Mouse (Mus musculus): ENCODE results near the gene Pou2f1.
"Not testable (repeated sequence)": the region's sequence is repeated elsewhere in the genome, so short reads cannot be mapped to it uniquely, and the experiment has no call there.

The Pou2f1 gene

GRCm38 (mm10) chr1:166001904-166002489 lies 481 bp downstream of the Pou2f1 start:
- DNase-seq, result peak; percentile 52

DNA sequence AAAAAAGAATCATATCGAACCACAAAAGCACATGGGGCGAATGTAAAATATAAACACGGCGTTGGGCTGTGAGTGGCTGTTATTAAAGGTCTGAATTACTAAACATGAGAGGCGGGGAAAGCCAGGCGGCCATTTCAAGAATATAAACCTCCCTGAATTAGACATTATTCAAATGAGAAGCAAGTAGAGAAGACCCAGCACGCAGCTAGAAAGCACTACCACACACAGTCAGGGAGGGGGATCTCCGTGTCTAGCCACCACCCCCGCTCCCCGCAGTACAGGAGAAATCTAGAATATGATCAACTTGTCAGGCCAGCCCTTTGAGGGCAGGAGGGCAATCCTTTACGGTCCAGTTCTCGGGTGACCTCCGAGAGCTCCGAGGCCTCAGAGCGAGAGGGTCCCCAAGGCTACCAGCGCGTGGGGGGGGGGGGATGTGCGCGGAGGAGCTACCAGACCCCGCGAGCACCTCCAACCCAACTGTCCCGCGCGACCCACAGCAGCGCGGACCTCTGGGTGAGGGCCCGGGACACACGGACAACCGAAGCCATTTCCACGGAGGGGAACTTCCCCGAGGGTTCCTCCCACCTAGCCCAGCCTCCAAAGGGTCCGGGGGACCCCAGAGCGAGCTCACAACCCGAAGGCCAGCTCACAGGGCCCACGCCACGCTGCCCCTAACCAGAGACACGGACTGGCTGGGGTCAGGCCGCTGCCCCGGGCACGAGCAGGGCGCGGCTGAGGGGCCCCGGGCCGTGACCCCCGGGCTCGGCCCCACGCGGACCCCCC lies 1.2 kb downstream of the Pou2f1 start:
- DNase-seq, result peak; percentile 29

GRCm38 (mm10) chr1:166000601-166001120 lies 1.8 kb downstream of the Pou2f1 start:
- no peak for DNase-seq

GRCm38 (mm10) chr1:165999709-166000108 lies 2.8 kb downstream of the Pou2f1 start:
- no peak for DNase-seq

GRCm38 (mm10) chr1:165995661-165996055 lies 6.8 kb downstream of the Pou2f1 start:
- no peak for DNase-seq

DNA sequence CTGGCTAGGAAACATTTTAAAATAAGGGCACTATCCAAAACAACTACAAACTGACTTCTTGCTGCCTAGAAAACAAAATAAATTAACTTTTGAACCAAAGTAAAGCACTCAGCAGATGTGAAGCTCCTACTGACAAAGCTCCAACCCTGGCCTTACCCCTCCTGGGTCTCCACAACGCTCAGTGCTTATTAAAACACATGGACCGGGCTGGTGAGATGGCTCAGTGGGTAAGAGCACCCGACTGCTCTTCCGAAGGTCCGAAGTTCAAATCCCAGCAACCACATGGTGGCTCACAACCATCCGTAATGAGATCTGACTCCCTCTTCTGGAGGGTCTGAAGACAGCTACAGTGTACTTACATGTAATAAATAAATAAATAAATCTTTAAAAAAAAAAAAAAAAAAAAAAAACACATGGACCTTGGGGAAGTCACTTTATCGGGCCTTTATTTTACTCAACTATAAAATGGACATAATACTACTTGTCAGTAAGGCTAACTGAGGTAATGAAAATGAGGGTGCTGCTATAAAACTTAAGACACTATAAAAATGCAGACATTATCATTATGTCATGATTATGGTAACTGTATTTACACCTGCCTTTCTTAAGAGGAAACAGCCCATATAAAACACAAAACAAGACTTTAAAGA lies 7.3 kb downstream of the Pou2f1 start:
- not testable (repeated sequence) for DNase-seq

DNA sequence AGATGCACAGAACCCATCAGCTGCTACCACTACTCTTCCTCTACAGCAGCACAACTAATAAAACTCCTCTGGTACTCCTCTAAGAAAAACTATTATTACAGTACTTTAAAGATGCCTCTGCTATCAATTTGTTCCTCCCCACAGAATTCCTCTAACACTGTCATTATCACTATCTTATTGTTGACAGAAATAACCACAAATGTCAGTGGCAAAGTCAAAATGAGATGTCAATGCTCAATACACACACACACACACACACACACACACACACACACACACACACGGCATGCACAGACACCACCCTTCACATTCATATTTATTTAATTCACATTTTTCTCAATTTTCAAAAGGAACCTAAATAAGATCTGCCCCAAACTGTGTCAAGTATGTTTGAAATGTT lies 8.2 kb downstream of the Pou2f1 start:
- no peak for DNase-seq

GRCm38 (mm10) chr1:165993270-165994156 lies 9.0 kb downstream of the Pou2f1 start:
- DNase-seq, result no peak

DNA sequence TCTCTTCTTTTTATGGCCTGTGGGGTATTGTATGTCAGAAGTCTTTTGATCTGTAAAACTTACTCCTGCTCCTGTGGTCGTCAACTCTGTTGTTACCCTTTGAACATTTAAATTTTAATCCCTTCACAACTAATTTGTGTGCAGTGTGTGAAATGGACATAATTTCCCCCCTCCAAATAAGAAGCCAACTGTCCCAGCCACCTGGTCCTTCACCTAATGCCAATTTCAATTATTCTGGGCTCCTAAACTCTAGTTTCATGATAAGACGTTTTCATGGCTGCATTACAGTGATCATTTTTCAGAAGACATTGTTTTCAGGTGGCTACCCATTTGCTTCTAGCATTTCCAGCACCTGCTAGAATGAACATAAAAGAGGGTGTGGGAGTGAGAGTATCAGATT lies 13.9 kb downstream of the Pou2f1 start:
- no peak for DNase-seq

DNA sequence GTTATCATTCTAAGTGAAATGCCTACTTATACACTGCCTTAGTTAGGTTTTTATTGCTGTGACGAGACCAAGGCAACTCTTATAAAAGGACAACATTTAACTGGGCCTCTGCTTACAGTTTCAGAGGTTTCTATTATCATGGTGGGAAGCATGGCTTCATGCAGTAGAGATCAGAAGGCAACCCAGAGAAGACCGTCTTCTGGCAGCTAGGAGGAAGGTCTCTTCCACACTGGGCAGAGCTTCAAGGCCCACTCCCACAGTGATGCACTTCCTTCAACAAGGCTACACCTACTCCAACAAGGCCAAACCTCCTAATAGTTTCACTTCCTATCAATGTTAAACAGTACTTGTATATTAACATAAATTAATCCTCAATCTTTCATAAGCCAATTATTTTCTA lies 14.4 kb downstream of the Pou2f1 start:
- no peak for DNase-seq

DNA sequence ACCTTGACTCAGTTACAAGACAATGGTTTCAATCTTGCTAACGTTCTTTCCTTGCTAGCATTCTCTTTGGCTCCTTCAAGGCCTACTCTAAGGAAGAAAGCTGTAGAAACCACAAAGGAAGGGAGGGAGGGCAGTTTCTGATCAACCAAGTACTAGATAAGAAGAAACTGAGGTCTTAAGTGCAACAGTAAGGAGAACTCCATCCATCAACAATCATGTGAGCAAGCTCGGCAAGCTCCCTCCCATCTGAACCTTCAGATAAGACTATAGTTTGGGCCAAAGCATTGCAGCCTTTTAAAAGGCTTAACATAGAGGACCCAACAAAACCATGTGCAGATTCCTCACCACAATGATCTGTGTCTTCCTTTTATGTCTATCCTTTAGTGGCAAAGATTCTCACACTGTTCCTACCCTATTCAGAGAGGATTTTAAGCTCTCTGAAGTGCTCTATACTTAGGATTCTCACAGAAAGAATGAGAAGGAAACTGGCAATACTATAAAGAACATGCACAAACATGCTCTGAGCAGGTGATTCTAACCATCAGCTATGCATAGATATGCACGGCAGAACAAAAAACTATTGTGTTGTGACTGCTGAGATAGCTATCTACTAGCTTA lies 16.6 kb downstream of the Pou2f1 start:
- no peak for DNase-seq

- no peak for DNase-seq
These were observed 17.3 kb downstream of the Pou2f1 start for GRCm38 (mm10) chr1:165985186-165985585.

- no peak for DNase-seq
These were observed 25.6 kb downstream of the Pou2f1 start for GRCm38 (mm10) chr1:165976672-165977448.

- no peak for DNase-seq
These were observed 33.3 kb downstream of the Pou2f1 start for GRCm38 (mm10) chr1:165969001-165969690.

- peak; percentile 40 for DNase-seq
These were observed 35.3 kb downstream of the Pou2f1 start for GRCm38 (mm10) chr1:165967027-165967654.

GRCm38 (mm10) chr1:165966156-165966914 lies 36.1 kb downstream of the Pou2f1 start:
- DNase-seq, result no peak

DNA sequence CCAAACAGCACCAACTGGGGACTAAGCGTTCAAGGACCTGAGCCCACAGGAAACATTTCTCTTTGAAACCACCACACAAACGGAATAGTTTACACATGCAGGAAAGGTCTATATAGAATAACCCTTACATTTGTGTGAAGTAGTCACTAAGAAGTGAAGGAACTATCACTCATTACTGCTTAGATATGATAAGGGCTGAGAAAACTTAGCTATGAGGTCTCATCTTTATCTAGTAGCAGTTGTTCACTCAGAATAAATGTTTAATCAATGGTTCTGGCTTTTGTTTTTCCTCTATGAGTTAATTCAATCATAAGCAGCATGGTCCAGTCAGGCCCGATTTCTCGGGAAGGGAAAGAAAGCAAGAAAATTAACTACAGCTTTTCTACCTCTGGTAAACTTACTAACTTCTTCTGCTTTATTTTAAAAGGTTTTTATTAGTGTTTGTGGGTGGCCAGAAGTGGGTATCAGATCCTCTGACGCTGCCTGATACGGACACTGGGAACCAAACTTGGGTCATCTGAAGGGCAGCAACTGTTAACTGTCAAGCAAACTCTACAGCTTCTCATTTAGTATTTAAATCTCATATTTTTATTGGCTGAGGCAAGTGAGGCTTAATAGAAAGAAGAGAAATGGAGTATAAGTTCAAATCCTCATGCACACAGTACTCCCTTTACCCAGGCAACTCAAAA lies 40.7 kb downstream of the Pou2f1 start:
- no peak for DNase-seq

DNA sequence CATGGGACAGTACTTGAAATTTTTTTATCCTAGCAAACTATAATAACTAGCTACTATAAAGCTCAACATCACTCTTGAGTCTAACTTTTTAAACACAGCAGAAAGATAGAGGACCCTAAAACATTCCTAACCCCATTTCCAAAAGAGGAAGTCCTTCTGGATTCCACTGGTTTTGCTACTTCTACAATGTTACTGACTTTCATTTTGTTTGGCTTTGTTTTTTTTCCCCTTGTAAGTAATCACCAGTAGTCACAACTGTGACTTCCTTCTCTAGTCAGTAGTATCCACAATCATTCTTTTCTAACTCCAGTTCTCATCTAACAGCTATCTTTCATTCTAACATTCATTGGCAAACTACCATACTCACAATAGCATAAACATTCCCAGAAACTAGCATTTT lies 44.3 kb downstream of the Pou2f1 start:
- no peak for DNase-seq

DNA sequence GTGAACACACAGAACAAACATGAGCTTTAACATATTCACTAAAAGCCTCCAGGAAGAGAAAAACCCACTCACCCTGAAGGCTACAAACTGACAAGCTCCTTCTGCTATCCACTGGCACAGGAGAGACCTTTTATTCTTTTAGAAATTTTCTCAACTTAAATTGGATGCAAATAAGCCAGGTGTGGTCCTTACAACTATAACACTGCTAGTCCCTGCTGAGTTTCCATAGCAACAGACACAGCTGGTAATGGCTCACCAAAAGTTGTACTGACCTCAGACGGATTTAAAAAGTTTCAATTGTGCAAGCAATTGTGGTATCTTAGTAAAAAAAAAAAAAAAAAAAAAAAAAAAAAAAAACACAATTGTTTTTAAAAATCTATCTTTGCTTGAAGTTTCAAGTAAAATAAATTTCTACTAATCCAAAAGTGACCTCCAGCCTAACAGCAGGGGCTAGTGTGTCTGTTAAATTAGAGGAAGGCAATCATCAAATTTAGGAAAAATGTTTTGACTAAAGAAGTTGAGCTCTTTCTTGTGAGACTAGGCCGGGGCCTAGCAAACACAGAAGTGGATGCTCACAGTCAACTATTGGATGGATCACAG lies 54.2 kb downstream of the Pou2f1 start:
- DNase-seq, result no peak

Measured in right cerebral cortex, postnatal 14 days (tissue).